Mouse (Mus musculus) ovary, postnatal 10 days (tissue): ENCODE measurements around the gene Hoxb1.

ENCODE experiments used
- DNase-seq: peaks from one replicate; pipeline ENCODE4 v3.0.0; 2022; ENCODE audit warnings: low spot score

The Hoxb1 gene

GRCm38 (mm10) chr11:96350341-96350624 lies 15.3 kb upstream of the Hoxb1 start, which contains the start of gene Hoxb2:
TSS of gene Hoxb2 (plus strand) at chr11:96350525.
- no peak for DNase-seq

GRCm38 (mm10) chr11:96350791-96351190 lies 14.8 kb upstream of the Hoxb1 start:
- DNase-seq, result no peak

- DNase-seq, result no peak
These were observed 14.2 kb upstream of the Hoxb1 start for GRCm38 (mm10) chr11:96351312-96351711.

- DNase-seq, result no peak
These were observed 13.7 kb upstream of the Hoxb1 start for GRCm38 (mm10) chr11:96351831-96352230.

- no peak for DNase-seq
These were observed 12.6 kb upstream of the Hoxb1 start for GRCm38 (mm10) chr11:96352691-96353521.

- DNase-seq, result no peak
These were observed 12.1 kb upstream of the Hoxb1 start for GRCm38 (mm10) chr11:96353522-96353841.

- no peak for DNase-seq
These were observed 11.6 kb upstream of the Hoxb1 start for GRCm38 (mm10) chr11:96353939-96354338.

- DNase-seq, result no peak
These were observed 11.2 kb upstream of the Hoxb1 start for GRCm38 (mm10) chr11:96354376-96354775.

- DNase-seq, result no peak
These were observed 10.7 kb upstream of the Hoxb1 start for GRCm38 (mm10) chr11:96354801-96355311.

GRCm38 (mm10) chr11:96363807-96364206 lies 1.7 kb upstream of the Hoxb1 start:
- no peak for DNase-seq

GRCm38 (mm10) chr11:96366092-96367041 lies 815 bp downstream of the Hoxb1 start:
- no peak for DNase-seq

GRCm38 (mm10) chr11:96367141-96367540 lies 1.6 kb downstream of the Hoxb1 start:
- DNase-seq, result no peak

- DNase-seq, result no peak
These were observed 3.1 kb downstream of the Hoxb1 start for GRCm38 (mm10) chr11:96368686-96369085.

GRCm38 (mm10) chr11:96369140-96369539 lies 3.6 kb downstream of the Hoxb1 start:
- no peak for DNase-seq

GRCm38 (mm10) chr11:96371726-96372125 lies 6.2 kb downstream of the Hoxb1 start:
- no peak for DNase-seq

- DNase-seq, result no peak
These were observed 7.0 kb downstream of the Hoxb1 start for GRCm38 (mm10) chr11:96372519-96372918.

GRCm38 (mm10) chr11:96374810-96375209 lies 9.3 kb downstream of the Hoxb1 start:
- no peak for DNase-seq

GRCm38 (mm10) chr11:96383381-96383780 lies 17.8 kb downstream of the Hoxb1 start:
- no peak for DNase-seq

- no peak for DNase-seq
These were observed 22.1 kb downstream of the Hoxb1 start for GRCm38 (mm10) chr11:96387635-96388034.

GRCm38 (mm10) chr11:96396772-96397626 lies 31.4 kb downstream of the Hoxb1 start:
- no peak for DNase-seq

GRCm38 (mm10) chr11:96397806-96398335 lies 32.3 kb downstream of the Hoxb1 start:
- DNase-seq, result no peak

GRCm38 (mm10) chr11:96399923-96400322 lies 34.4 kb downstream of the Hoxb1 start:
- no peak for DNase-seq
